Mouse (Mus musculus): ENCODE results near the gene Zfp1. TPM values are rescaled to one million over a fixed set of nuclear protein-coding genes. Genes with fewer than 3 reads are reported as not detected.

Zfp1 gene
- polyA plus RNA-seq, 1 experiment from 2014 or later, result 21.7 TPM

DNA sequence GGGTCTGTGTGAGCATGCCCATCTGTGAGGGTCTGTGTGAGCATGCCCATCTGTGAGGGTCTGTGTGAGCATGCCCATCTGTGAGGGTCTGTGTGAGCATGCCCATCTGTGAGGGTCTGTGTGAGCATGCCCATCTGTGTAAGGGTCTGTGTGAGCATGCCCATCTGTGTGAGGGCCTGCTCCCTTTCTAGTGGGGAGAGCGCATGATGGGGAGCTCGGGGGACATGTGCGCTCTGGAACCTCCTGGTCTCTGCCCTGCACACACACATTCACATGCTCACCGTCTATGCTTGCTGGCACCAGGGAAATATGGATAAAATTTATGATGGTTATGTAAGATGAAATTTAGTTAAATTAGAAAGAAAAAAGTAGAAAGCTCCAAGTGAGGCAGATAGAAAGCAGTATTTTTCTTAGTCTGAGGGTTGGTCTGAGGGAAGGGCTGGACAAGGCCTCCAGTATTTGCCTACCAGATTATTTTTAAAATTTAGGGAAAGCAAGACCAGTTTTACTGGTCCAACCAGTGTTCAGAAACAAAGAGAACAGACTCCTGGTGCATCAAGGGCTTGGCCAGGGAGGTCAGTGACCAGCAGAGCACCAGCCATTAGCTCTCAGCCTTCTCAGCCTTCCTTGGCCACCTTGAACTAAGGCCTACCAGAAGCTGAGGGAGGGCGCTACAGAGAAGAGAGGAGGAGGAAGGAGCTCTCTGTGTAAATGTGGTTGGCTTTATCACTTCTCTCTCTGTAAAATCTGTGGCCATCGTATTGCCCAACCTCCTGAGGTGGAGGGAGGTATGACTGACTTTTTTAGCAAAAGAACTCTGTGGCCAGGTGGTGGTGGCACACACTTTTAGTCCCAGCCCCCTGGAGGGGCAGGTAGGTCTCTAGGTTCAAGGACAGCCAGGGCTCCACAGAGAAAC is 28.2 kb upstream of the Zfp1 start:
- Histone ChIP-seq H3K36me3 (peaks cover 76% of the 10 kb centered on the region), H3K4me1 (no peaks in the 10 kb centered on the region)
- WGBS, result 92% methylated on average over 6 of the region's 6 CpGs

DNA sequence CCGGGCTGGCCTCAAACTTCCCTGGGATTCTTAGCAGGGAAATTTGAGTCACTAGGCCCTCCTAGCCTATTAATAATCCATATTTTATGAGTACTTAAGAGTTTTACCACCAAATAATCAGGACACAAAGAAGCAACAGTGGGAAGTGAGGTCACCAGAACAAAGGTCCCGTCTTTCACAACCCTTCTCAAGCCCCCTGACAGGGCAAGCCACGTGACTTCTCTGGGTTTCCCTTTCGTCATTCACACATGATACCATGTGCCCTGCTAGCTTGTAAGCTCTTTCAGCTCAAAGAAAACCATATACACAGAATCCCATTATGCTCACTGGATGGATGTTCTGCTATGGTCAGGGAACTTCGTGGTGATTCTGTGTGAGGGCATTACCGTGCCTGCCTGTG is 25.4 kb upstream of the Zfp1 start:
- Histone ChIP-seq H3K4me3 (no peak overlapping the region), H3K27me3 (ENCODE audit: low read depth, poor library complexity, severe bottlenecking) (no peaks in the 10 kb centered on the region), H3K9me3 (replicated peaks) (no peaks in the 10 kb centered on the region), H3K27ac (no peak overlapping the region), H3K36me3 (peaks cover 76% of the 10 kb centered on the region), H3K4me1 (no peaks in the 10 kb centered on the region; the same call in 1 of the 2 replicates)
- WGBS, result 71% methylated on average over 6 of the region's 6 CpGs
- no peak for DNase-seq (ENCODE audit: low spot score)

More for the DNA sequence above, 28.2 kb upstream of the Zfp1 start:
- no peak for DNase-seq (ENCODE audit: low spot score)
- no peak overlapping the region for H3K27ac ChIP-seq
- no peaks in the 10 kb centered on the region for H3K9me3 ChIP-seq (replicated peaks)
- no peak overlapping the region for H3K4me3 ChIP-seq
- H3K27me3 ChIP-seq (ENCODE audit: low read depth, poor library complexity, severe bottlenecking), result no peaks in the 10 kb centered on the region

DNA sequence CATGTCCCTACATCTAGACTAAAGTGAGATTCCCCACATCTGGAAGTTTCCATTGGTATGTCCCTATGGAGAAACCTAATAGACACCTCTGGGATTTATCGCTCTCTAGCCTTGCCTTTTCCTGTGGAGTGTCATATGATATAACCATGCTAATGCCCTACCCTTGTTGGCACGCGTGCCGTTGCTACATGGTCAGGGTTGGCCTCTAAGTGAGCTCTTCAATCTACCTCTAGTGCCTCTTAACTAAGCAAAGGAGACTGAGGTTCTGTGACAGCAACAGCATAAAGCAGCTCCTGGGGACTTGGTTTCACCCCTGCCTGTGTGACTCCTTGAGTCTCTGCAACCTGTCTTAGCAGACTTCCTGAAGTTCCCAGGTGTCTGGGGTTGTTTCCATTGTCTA is 24.9 kb upstream of the Zfp1 start:
- Histone ChIP-seq H3K27ac (no peak overlapping the region), H3K9me3 (replicated peaks) (no peaks in the 10 kb centered on the region), H3K27me3 (ENCODE audit: low read depth, poor library complexity, severe bottlenecking) (no peaks in the 10 kb centered on the region), H3K4me1 (no peaks in the 10 kb centered on the region; the same call in 1 of the 2 replicates), H3K4me3 (no peak overlapping the region), H3K36me3 (peaks cover 76% of the 10 kb centered on the region)
- no peak for DNase-seq (ENCODE audit: low spot score)
- 95% methylated on average over 4 of the region's 4 CpGs for WGBS

DNA sequence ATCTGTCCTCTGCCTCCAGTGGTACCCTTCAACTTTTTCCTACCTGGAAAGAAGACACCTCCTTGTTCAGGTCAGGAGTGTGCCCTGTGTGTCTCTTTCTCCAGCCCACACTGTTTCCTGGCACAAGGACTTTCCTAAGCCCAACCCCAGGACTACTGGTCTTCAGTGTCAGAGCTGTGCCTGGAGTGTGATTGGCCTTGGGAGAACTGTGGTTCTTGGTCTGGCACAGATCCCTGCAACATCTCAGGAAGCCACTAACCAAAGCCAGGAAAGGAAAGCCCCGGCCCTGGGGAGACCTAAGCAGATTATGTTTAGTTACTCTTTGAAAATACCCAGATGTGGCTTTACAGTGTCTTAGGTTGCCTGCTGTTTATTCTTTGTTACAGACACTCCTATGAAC is 23.3 kb upstream of the Zfp1 start:
- no peak for DNase-seq (ENCODE audit: low spot score)
- Histone ChIP-seq H3K4me3 (no peak overlapping the region), H3K27ac (no peak overlapping the region), H3K4me1 (no peaks in the 10 kb centered on the region; the same call in 1 of the 2 replicates), H3K36me3 (peaks cover 76% of the 10 kb centered on the region), H3K27me3 (ENCODE audit: low read depth, poor library complexity, severe bottlenecking) (no peaks in the 10 kb centered on the region), H3K9me3 (replicated peaks) (no peaks in the 10 kb centered on the region)
- 100% methylated on average over 1 of the region's 1 CpGs for WGBS

DNA sequence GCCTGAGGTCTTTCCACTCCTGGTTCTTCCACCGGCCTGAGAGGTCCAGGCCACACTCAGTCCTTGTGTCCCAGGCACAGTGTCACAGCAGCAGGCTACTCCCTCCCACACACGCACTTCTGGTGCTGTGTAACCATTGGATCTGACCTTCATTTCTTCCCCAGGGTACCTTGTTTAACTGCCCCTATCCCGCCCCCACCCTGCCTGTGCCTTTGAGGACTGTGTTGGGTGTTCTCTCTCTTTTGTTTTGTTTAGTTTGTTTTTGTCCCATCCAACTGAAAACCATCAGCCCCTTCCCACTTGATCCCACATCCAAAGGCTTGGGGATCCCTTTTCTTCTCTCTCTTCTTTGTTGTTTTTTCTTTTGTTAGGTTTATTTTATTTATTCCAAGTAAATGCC is 21.1 kb upstream of the Zfp1 start:
- no peaks in the 10 kb centered on the region for H3K9me3 ChIP-seq (replicated peaks)
- DNase-seq (ENCODE audit: low spot score), result no peak
- H3K4me3 ChIP-seq, result no peak overlapping the region
- no peaks in the 10 kb centered on the region; the same call in 1 of the 2 replicates for H3K4me1 ChIP-seq
- 85% methylated on average over 3 of the region's 3 CpGs for WGBS
- H3K36me3 ChIP-seq, result peaks cover 68% of the 10 kb centered on the region
- no peaks in the 10 kb centered on the region for H3K27me3 ChIP-seq (ENCODE audit: low read depth, poor library complexity, severe bottlenecking)
- H3K27ac ChIP-seq, result no peak overlapping the region

DNA sequence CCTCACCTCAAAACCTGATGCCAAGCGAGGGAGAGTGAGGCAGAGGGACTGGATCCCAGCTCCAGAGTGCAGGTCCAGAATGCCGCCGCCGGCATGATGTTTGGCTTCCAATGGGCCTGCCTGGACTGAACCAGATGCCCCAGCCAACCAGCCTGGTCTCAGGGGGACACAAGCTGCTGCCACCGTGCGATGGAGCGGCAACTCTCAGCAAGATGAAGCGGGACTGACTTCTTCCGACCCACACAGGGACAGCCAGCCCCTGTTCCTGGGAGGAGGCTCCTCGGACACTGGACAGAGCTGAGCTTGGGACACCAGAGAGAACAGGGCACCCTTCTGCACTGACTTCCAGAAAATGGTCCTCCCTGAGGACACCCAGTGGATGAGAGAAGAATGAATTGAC is 20.6 kb upstream of the Zfp1 start:
- H3K36me3 ChIP-seq, result peaks cover 73% of the 10 kb centered on the region

DNA sequence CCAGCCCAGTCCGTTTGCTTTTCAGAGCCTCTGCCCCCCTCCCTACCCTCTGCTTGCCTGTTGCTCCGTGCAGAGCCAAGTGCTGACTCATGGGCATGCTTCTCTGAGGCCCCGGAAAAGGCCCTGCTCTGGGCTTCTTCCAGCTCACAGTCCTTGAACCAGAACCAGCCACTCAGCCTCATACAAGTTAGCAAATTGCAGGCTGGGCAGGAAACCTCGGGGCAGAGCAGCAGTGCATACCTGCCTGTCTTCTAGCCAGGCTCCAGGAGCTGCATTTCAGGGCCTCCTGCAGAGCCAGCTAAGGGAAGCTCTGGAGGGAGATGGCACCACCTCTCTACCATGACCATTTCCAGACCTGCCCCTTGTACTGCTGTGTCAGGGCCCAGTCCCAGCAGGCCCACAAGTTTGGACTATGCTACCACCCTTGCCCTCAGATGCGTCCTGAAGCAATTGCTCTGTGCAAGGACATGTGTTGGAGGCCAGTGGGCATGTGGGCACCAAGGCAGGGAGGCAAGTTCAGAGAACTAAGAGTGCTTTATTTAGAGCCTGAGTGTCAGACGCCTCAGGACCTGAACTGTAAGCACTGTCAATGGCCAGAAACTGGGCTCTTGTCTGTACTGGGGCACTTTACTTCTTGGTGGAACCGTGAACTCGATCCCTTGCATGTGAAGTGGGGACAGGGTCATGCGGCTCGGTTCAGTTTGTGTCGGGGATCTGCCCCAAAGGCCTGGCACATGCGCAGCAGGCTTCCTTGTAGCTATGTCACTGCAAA is 18.9 kb upstream of the Zfp1 start:
- Histone ChIP-seq H3K27me3 (ENCODE audit: low read depth, poor library complexity, severe bottlenecking) (no peaks in the 10 kb centered on the region), H3K36me3 (peaks cover 73% of the 10 kb centered on the region), H3K4me1 (peaks cover 2% of the 10 kb centered on the region; the same call in 1 of the 2 replicates), H3K4me3 (no peak overlapping the region), H3K27ac (no peak overlapping the region), H3K9me3 (replicated peaks) (no peaks in the 10 kb centered on the region)
- DNase-seq (ENCODE audit: low spot score), result no peak
- 88% methylated on average over 12 of the region's 12 CpGs for whole genome bisulfite sequencing

More for the DNA sequence above, 20.6 kb upstream of the Zfp1 start:
- no peak overlapping the region for H3K27ac ChIP-seq
- no peak overlapping the region for H3K4me3 ChIP-seq
- WGBS, result 92% methylated on average over 10 of the region's 10 CpGs
- DNase-seq (ENCODE audit: low spot score), result no peak
- no peaks in the 10 kb centered on the region for H3K9me3 ChIP-seq (replicated peaks)
- H3K4me1 ChIP-seq, result no peaks in the 10 kb centered on the region; the same call in 1 of the 2 replicates
- no peaks in the 10 kb centered on the region for H3K27me3 ChIP-seq (ENCODE audit: low read depth, poor library complexity, severe bottlenecking)

DNA sequence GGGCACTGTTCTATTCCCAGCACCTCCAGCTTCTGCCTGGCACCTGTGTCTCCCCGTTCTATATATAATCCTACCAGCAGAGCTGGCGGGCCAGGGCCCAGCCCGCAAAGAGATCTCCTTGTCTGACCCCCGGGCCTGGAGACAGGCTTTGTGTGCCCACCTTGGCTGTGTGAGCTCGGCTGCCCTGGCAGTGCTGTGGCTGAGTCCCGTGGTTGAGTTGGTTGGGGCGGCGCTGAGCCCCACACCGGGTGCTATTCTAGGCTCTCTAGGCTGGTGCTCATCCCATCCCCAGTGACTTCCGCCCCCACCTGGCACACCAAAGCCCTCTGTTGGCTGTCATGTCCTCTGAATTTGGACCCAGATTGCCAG is 18.4 kb upstream of the Zfp1 start:
- no peak for DNase-seq (ENCODE audit: low spot score)
- H3K36me3 ChIP-seq, result peaks cover 67% of the 10 kb centered on the region
- no peaks in the 10 kb centered on the region for H3K27me3 ChIP-seq (ENCODE audit: low read depth, poor library complexity, severe bottlenecking)
- 93% methylated on average over 10 of the region's 10 CpGs for WGBS
- H3K4me3 ChIP-seq, result no peak overlapping the region
- no peaks in the 10 kb centered on the region for H3K9me3 ChIP-seq (replicated peaks)
- H3K4me1 ChIP-seq, result peaks cover 5% of the 10 kb centered on the region
- H3K27ac ChIP-seq, result no peak overlapping the region

DNA sequence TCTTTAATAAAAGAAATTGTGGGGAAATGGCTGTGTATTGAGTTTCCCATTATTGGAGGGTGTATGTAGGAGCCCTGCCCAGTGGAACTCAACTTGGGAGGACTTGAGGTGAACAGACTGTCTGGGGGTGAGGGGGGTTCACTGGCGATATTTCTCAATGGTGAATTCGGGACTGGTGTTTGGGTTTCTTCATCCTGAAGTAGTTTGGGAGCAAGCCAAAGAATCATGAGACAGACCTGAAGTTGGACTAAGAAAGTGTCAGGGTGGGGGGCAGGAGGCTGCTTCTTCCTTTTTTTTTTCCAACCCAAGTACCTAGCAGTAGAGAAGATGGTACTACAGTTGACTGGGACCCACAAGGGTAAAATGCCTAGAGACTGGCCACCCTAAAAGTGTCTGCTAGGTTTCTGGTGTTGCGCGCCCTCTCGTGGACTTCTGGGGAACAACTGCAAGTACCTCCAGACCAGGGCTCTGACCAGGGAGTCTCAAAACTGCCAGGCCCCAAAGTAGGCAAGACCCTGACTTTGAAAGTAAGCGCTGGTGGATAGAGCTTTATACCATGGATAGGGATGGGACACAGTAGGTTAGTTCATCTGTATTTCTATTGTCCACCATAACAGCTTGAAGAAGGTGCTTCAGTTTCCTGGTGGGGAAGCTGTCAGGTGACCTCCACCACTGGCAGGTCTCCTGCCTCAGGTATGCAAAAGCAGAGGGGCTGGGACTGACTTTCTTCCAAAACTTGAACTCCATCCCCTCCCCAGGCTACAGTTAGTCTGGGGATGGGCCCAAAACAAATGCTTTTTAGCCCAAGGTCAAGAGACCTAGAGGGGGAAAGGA is 17.3 kb upstream of the Zfp1 start:
- H3K27me3 ChIP-seq (ENCODE audit: low read depth, poor library complexity, severe bottlenecking), result no peaks in the 10 kb centered on the region
- H3K4me3 ChIP-seq, result no peak overlapping the region
- H3K9me3 ChIP-seq (replicated peaks), result no peaks in the 10 kb centered on the region
- H3K4me1 ChIP-seq, result peaks cover 10% of the 10 kb centered on the region
- peaks cover 60% of the 10 kb centered on the region for H3K36me3 ChIP-seq
- WGBS, result 37% methylated on average over 6 of the region's 6 CpGs
- H3K27ac ChIP-seq, result no peak overlapping the region
- peak; percentile 81 for DNase-seq (ENCODE audit: low spot score)

DNA sequence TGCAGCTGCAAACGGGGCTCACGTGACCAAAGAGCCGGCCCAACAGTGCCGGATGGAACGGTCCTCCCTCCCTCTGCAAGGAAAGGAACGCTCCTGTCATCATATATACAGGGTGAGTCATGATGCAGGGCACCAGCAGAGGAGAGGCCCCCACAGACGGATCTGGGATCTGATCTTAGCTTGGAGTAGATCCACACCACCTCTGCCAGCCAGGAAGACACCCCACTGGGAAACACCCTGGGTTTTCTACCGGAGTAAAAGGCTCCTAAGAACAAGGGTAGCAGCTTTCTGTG is 16.7 kb upstream of the Zfp1 start:
- no peaks in the 10 kb centered on the region for H3K9me3 ChIP-seq (replicated peaks)
- H3K27me3 ChIP-seq (ENCODE audit: low read depth, poor library complexity, severe bottlenecking), result no peaks in the 10 kb centered on the region
- peaks cover 10% of the 10 kb centered on the region for H3K4me1 ChIP-seq
- no peak overlapping the region for H3K4me3 ChIP-seq
- H3K27ac ChIP-seq, result no peak overlapping the region
- H3K36me3 ChIP-seq, result peaks cover 55% of the 10 kb centered on the region
- no peak for DNase-seq (ENCODE audit: low spot score)
- 86% methylated on average over 8 of the region's 8 CpGs for WGBS

DNA sequence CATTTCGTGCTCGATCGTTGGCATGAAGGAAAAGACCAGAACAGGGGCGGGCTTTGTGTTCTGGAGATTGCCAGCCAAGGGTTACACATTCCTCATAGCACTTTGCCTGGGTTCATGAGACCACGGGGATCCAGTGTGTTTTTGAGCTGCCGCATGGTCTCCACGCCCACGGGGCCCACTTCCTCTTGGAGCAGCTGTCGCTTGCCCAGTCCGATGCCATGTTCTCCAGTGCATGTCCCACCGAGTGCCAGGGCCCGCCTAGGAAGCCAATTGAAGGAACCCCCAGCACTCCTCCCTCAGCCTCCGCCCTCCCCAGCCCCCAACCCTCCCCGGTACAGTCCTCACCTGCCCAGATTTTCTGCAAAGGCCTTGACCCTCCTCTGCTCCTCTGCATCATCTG is 16.3 kb upstream of the Zfp1 start:
- H3K9me3 ChIP-seq (replicated peaks), result no peaks in the 10 kb centered on the region
- H3K27me3 ChIP-seq (ENCODE audit: low read depth, poor library complexity, severe bottlenecking), result no peaks in the 10 kb centered on the region
- 91% methylated on average over 14 of the region's 14 CpGs for WGBS
- peaks cover 10% of the 10 kb centered on the region for H3K4me1 ChIP-seq
- no peak overlapping the region for H3K4me3 ChIP-seq
- H3K27ac ChIP-seq, result no peak overlapping the region
- H3K36me3 ChIP-seq, result peaks cover 50% of the 10 kb centered on the region
- no peak for DNase-seq (ENCODE audit: low spot score)

DNA sequence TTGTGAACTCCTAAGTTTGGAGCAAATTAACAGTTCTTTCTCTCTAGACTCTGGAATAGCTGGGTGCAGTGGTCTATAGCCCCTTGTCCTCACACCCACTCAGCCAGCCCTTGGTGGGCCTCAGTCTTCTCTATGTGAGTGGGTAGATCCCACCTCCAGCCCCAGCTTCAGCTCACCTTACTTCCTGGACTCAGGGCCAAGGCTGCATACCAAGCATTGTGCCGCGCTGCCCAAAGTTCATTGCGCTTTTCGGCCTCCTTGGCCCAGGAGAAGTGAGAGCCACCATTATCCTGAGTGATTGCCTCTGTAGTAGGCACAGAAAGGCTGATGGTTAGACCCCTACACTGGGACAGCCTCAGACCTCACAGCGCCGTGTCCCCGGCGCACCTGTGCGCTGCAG is 15.3 kb upstream of the Zfp1 start:
- H3K4me3 ChIP-seq, result no peak overlapping the region
- H3K9me3 ChIP-seq (replicated peaks), result no peaks in the 10 kb centered on the region
- 98% methylated on average over 9 of the region's 9 CpGs for WGBS
- H3K27ac ChIP-seq, result no peak overlapping the region
- H3K4me1 ChIP-seq, result peaks cover 10% of the 10 kb centered on the region
- H3K36me3 ChIP-seq, result peaks cover 40% of the 10 kb centered on the region
- H3K27me3 ChIP-seq (ENCODE audit: low read depth, poor library complexity, severe bottlenecking), result no peaks in the 10 kb centered on the region
- DNase-seq (ENCODE audit: low spot score), result no peak
